Mouse (Mus musculus) cerebellum, postnatal 10 days (tissue): ENCODE measurements at regions not wholly inside any gene's neighbourhood (a gene's known extent, or its start where the extent isn't known, plus 50 kb on each side); places are given as distances from the start of the nearest gene placed in this dataset.

Source experiments
- DNase-seq, 2 experiments: peaks; one replicate each; pipeline ENCODE4 v3.0.0; 2021; ENCODE audit warnings: mixed read lengths in 2 of 2

DNA sequence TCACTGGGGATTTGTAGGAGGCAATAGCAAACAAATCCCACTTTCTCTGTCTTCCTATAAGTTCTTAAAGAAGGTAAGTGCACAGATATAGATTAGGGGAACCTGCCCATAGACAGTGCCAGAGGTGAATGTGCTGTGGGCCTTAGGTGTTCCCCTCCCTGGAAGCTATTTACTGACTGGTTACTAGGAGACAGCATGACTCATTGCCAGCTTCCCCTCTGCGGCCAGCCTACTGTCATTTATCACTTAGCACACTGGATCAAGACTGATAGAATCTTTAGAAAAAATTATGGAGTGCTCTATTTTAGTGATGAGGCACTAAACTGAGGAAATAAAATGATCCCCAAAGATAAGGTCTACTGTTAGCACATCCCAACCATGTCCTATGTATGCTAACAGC, 187.3 kb upstream of the Nrp1 start:
- DNase-seq: no peak

DNA sequence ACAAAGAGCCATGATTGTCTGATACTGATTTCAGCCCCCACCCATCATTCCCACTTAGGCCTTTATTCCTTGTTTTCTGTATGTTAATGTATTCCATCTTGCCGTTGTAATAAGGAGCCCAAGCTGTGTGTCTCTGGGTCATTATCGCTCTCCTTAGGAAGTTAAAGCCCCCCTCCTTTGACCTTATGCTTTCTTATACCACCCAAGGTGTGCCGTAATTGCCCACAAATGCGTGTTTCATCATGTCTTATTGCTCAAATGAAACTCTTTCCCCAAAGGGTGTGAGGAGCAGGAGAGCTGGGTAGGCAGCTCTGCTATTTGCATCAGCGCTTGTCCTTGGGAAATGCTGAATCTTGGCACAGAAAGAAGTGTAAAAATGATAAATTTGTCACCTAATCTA, 178.2 kb upstream of the Nrp1 start:
- DNase-seq: no peak

DNA sequence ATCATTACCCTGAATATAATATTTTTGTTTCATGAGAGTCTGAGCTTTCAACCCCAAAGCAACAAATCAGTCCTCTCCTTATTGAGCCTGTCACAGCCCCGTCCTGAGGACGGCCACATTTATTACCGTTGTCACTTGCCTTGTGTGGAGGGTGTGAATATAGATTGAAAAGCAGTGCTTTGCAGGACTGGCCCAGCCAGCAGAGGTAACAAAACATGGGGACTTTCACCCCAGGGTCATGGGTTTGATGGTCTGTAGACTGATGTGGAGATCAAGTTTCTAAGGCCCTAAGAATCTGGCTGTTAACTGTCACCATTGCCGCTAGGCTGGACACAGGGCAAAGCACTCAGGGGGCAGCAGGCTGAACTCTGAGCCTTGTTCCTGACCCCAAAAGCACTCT, 175.3 kb upstream of the Nrp1 start:
- DNase-seq: no peak

DNA sequence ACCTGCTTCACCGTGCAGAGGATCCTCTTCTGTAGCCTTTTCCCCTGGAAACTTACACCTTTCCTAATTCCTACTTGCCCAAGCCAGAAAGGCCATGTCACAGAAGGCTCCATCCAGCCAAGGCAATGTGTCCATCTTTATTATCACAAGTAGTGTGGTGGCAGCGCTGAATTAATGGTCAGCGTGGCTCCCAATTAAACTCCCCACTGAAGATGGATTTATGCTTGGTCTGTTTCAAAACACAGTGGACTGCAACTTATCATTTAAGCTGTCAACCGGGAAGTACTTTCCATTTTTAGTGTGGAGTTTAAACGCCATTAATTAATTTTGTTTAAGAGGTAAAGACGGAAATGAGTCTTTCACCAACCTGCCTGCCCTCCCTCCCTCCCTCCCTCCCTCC, 170.1 kb upstream of the Nrp1 start:
- no peak for DNase-seq

DNA sequence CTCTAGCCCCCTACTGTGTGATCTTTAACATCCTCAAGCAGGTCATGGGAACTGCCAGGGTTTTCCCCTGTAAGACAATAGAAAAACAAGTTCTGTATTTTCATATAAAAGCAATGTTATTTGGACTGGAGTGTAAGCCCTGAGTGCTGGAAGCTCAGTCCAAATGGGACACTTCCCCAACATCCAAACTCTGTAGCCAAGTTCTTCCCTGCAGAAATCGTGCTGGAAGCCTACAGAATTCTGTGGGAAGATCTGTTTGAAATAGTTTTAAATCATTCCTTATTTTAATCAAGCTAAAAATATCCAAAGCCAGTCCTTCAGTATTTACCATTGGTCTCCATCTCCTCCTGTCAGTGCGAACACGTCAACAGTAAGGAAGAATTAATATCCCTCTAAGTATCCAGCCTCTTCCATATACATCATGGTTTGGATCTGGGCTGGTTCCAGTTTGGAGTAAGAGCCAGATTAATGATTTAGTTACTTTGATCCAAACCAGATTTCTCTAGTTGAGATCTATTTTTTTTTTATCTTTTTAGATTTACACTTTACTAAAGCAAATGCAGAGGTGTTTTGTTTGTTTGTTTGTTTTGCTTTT, 165.0 kb upstream of the Nrp1 start:
- no peak for DNase-seq

DNA sequence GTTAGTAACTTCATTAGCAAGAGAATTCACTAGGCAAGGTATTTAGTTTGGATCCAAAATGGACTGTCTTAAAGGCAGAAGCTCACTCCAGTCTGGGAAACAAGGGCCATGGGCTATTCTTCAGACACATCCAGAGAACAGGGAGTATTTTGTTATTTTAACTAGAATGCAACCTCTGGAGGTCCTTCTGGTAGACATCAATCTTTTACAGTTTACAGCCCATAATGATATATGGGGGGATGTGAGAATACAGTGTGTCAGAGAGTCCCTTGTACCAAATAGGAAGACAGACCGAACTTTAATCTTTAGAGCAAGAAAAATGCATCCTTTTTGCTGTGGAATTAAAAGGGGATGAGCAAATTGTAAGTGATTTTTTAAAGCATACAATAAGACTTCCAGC, 157.6 kb upstream of the Nrp1 start:
- DNase-seq: no peak

DNA sequence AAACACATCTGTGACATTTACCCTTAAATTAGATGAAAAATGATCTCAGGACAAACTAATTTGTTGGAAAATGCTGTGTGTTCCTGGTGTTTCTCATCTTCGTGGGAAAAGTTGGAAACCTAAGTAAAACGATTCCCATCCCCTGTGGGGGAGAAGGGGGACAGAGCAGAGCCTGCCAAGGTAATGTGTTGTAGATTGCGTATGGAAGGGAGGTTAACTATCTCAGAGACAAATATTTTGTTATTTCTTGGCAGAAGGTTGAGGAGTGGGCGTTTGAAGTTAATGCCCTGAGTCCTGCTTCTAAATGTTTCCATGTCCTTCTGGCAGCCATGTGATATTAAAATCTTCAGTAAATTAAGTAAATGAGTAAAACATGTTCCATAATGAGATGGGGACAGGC, 156.8 kb upstream of the Nrp1 start:
- no peak for DNase-seq

DNA sequence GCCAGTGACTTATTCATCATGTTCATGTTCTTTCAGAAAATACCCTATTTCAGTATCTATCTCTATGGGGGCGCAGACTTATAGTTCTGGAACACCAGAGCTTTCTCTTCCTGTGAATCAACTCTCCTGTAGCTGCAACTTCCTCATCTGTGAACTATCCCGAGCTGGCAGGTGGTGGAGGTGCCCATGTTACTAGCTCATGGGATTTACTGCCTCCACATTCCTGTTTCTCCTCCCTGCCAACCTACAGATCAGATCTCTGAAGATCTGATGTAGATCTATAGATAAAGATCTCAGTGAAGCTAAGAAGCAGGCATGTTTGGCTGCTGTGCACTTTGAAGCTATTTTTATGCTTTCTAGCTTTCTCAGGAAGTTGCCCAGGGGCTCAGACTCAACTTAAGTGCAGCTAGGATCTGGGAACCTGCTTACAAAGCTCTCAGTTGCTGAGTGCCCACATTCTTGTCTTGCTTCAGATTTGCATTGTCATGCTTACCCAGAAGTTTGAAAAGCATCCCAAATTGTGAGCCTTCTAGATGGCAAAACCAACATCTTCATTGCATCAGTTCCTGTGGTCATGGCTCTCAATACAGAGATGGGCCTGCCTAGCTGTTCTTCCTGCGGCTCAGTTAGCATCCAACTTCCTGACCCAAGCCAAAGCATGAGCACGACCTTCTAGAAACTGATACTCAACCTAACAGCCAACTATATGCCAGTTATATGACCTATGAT, 156.1 kb upstream of the Nrp1 start:
- DNase-seq: no peak

DNA sequence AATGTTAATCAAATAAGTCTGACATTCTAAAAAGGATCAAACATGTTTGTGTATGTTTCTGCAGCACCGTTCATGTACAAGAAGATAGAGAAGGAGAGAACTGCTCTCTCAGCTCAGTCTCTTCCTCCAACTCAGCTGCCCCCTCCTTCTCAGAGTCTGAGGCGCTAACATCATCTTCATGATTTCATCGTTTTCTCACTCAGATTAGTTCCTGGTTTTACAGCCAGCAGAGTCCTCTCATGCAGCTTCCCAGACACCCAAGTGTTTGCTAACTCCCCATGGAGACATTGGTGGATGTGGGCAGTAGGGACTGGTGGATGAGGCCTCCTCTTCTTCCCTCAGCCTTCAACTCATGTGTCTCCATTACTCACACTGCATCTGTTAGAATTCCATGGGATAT, 153.6 kb upstream of the Nrp1 start:
- DNase-seq: no peak

DNA sequence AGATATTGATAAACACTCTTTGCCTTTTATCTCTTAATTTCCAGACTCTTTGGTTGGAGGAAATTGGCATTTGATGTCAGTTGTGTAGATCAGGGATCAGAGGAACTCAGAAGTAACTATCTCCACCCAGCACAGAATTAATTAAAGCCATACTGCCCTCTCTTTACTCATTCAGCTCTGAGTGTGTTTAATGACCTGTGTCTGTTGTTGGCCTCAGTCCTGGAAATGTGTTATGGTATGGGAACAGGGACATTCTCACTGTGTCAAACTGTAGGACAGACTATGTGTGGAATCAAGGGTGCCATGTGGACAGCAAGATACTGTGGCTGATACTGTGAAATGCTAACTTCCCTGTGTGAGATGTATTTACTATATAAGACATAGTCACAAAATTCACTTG, 151.3 kb upstream of the Nrp1 start:
- DNase-seq: no peak

DNA sequence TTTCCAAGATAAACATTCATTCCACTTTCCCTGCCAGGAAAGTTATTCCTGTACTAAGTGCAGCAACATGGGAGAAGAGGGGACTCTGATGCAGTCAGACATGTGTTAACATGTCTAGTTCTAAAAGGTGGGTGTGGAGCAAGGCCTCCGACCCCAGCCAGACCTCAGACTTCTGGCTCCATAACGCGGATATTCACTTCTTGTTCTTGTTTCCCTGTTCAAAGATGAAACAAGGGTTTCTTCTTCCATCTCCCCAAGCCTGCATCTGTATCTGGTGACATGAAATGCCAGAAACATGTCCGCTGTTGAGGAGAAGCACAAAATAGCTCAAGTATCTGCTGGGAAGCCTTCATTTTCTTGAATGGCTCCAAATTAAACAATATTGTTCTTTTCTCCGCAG, 147.6 kb upstream of the Nrp1 start:
- DNase-seq: no peak

DNA sequence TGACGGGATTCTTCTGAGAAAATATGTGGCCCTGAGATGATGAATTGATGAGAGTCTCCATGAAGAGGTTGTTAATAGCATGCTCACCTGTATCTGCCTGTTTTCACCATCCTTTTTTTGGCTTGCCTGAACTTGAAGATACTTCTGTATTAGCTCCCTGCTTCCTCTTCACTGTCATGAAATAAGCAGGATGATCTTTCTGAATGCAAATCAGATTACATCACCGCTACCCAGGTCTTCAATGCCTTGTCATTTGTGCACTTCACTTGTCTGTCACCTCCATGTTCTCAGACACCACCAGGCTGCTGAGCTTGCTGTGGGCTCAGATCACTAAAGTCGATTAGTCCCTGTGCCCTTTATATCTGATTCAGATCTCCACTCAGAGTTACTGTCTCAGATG, 146.2 kb upstream of the Nrp1 start:
- no peak for DNase-seq

DNA sequence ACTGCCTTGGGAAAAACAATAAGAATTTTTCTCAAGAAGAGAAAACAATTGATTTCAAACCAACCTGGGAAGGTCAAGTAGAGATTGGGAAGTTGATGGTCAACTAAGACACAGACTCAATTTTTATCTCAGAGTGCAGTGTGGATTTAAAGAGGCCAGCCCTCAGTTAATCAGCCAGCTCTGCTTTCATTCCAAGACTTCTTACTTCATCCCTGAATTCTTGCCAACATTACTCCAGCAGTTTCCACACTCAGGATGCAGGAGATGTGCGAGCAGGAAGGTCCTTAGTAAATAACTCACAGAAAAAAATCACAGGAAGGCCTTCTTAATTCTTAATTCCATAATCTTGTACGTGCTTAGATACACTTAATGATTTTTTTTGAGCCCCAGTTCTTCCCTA, 144.1 kb upstream of the Nrp1 start:
- no peak for DNase-seq

DNA sequence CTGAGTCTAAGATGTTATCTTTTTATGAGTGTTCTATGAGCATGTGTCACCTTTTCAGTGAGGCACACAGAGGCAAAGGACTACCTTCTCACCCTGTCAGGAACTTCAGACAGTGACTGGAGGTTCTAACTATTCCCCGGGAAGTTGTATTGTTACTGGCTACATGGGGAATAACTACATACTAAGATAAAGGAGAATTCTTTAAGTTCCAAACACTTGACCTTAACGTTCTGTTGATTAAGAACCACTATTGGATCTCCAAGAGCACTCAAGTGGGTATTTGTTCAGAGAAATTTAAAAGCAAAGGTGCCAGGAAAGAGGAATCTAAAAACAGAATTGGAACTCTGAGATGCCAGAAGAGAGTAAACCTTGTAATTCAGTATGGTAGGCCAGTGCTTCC, 139.5 kb upstream of the Nrp1 start:
- no peak for DNase-seq

DNA sequence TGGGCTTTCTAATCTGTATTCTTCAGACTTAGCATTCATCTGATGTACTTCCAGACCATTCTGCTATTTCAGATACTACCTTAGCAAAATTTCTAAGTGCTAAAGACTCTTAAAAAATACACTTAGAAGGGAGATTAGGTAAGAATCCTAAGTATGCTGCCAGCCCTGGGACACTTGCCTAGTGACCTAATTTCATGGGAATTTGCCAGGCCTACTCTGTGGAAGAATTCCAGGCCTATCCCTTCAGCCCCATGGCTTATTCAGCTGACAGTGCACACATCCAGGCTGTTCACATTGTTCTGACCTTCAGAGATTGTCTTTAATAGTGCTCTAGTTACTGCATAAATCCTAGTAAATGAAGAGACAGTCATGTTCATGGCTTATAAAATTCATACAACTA, 138.9 kb upstream of the Nrp1 start:
- peak; percentile 82 to 87 for DNase-seq

DNA sequence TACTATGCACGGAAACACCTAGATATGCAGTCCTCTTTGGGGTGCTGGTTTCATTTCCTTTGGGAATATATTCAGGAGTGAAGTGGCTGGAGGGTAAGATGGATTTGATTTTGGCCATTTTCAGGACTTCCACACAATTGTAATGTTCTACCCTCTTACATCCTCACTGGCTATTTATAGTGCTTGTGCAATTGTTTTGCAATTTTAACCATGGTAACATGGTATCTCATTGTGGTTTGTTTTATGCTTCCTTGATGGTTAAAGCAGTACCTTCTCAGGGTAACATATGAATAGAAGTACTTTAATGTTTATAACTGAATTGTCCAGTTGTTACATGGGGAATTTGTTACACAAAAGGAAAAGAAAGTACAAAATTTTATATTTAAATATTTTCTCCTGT, 135.3 kb upstream of the Nrp1 start:
- no peak for DNase-seq

DNA sequence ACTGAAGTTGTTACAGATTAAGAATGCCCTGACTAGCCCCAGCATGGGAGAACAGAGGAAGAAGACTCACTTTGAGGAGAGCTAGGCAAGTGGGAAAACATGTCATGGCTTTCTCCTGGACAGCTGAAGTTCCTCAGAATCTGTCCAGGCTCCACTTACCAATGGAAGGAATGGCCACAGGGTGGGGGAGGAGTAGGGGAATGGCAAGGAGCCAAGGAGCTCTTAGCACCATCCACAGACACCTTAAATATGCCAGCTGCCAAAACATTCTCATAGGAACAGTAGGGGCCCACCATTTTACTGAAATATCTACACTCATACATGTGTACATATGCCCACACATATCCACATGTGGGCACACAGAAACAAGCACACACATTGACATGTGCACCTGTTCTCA, 134.9 kb upstream of the Nrp1 start:
- peak; percentile 12 for DNase-seq

DNA sequence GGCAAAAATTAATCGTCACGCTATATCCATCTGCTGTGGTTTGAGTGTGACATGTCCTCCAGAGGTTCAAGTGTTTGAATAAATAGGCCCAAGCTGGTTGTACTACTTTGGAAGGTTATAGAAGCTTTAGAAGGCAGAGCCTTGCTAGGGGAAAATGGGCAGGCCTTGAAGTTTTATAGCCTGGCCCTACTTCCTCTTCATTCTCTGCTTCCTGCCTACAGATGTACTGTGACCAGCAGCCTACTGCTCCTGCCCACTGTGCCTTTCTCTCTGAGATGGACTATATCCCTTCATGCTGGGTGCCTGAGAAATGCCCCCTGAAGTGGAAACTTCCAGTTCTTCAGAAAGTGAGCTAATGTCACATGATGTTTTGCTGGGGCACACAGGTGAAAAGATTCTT, 133.3 kb upstream of the Nrp1 start:
- DNase-seq: no peak

DNA sequence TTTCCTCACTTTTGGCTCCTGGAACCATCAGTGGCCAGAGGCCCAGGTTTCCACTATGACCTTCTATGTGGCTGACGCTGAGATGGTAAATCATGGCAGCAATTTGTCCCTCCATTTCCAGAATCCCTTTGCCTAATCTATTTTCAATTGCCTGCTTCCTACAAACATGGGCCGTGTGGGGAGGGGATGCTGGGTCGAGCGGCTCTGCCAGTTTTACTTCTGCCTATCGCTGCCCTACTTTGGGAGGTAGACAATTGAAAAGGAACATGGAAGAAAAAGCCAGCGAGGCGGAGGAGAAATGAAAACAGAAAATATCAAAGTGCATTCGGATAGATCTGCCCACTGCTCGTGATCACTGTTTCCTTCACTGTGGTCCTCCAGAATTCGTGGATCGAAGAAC, 123.3 kb upstream of the Nrp1 start:
- no peak for DNase-seq

DNA sequence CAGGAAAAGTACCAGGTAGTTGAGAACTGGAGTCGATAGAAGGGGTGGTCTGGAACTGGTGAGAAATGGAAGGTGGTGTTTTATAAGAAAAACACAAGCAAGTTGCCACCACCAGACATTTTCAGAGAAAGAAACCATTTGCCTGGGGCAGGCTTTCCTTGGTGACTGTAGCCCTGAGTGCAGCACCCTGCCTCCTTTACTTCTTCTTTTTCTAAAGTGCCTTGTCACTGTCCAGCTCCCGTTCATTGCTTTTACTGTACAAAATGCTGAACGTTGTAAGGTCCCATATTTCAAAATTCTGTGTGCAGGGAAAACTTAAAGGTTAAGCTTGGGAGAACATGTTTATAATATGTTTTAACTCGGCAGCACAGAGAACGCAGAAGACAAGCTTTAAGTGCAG, 122.9 kb upstream of the Nrp1 start:
- no peak for DNase-seq

DNA sequence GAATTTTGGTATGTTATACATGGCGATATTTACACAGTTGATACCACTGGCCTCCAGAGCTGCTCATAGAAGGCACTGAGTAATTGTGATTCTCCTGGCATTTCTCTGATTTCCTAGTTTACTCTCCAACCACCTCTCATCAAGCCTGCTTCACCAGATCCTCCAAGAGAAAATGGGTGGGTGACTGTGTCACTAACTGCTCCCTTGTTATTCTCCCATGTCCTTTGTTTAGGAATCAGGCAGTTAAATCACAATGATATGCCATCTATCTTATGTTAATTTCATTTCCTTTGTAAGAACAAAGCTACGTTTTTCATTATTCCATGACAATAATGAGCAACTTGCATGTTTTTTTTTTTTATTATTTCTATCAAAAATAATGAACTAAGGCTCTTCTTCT, 122.3 kb upstream of the Nrp1 start:
- no peak for DNase-seq

DNA sequence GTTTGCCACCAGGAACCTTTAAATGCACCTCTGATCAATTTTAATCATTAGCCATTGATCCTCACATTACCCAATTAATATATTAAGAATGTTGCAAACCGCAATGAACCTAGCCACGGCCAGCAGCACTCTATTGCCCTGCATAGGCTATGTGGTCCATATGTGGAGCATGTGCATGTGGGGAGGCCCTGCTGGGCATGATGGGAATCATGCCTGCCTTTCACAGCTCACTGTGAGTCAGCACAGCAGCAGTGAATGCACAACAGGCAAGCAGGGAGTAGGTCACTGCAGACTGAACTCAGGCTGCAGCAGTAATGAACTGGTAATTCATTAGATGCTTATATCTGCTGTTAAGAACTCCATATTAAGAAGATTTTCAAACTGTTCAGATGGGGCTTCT, 119.5 kb upstream of the Nrp1 start:
- no peak for DNase-seq

DNA sequence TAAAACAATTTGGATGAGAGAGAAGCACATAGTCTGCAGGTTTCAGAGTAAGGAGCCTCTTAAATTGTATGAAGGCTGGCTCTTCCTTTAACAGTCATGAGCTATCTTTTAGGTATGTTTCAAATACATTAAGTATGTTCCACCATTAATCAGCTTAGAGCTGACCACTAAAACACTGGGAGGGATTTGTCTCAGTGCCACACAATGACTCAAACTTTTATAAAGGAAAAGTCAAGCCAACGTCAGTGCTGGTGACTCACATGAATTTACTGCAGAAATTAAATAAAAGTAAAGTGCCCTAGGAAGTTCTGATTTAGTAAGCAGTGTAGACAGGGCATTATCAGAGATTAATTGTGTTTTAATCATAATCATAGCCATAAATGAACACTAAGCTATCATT, 118.6 kb upstream of the Nrp1 start:
- DNase-seq: no peak

DNA sequence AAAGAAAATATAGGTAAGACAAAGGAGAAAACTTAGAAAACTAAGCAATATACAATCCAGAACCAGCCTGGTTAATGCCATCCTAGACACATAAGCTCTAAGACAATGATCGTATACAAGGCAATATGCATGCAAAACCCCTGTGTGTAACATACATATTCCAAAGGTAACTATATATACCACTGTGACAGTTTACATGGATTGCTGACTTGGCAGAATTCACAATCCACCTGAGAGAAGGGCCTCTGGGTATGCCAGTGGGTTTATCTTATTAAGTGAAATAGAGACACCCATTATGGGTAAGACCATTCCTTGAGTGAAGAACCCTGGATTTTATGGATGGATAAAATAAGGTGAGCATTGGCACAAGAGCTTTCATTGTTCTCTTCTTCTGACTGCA, 117.2 kb upstream of the Nrp1 start:
- no peak for DNase-seq
